Mouse (Mus musculus) E14TG2a.4 (cell line): ENCODE results near the gene Vmn1r194.
"Not testable (repeated sequence)": the region's sequence is repeated elsewhere in the genome, so short reads cannot be mapped to it uniquely, and the experiment has no call there.

Source experiments
- H3K27me3 ChIP-seq: 2 replicates; pipeline ENCODE4 v1.6.1; 2014; ENCODE audit warnings: low read length, control low read depth; ENCODE audit not compliant: insufficient read depth
- H3K36me3 ChIP-seq: 2 replicates; pipeline ENCODE4 v1.6.1; 2014; ENCODE audit warnings: low read length, control low read depth; ENCODE audit not compliant: insufficient read depth
- H3K4me1 ChIP-seq: replicated peaks from 2 replicates; pipeline ENCODE4 v1.6.1; 2014; ENCODE audit warnings: low read depth, low read length, control low read depth
- H3K4me3 ChIP-seq: replicated peaks from 2 replicates; pipeline ENCODE4 v1.5.1; 2014; ENCODE audit warnings: mild to moderate bottlenecking, low read length
- H3K9me3 ChIP-seq: 2 replicates; pipeline ENCODE4 v1.6.1; 2014; ENCODE audit warnings: low read length, control low read depth
- CTCF ChIP-seq: conservative IDR thresholded peaks from 2 replicates; pipeline ENCODE4 v1.5.1; 2014; ENCODE audit warnings: low read length
- NANOG ChIP-seq: IDR thresholded peaks from 2 replicates; pipeline ENCODE4 v1.6.1; 2014; ENCODE audit warnings: borderline replicate concordance, low read length, mixed read lengths
- POU5F1 ChIP-seq: IDR thresholded peaks from 2 replicates; pipeline ENCODE4 v1.6.1; 2014; ENCODE audit warnings: low read length, borderline replicate concordance

Vmn1r194 gene

DNA sequence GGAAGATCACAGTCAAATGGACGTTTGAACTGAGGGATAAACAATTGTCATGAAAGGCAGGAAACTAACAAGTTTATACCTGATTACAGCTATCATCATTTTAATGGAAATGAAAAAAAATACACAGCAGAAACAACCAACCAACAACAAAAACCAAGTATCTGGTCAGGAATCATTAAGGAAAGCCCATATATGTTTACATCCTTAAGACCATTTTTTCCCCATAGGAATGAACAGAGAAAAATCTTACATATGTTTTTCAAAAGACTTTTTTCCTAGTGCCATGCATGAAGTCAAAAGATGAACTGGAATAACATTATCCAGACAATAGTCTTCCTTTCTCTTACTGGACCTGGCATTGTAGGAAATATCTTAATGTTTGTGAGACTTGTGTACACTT is at the start of gene Vmn1r194:
Gene Vmn1r194, plus strand, starts transcription at position 301 of the 400 bp plus-strand sequence.
- H3K36me3 ChIP-seq, result no peaks in the 10 kb centered on the region
- H3K27me3 ChIP-seq, result no peaks in the 10 kb centered on the region
- TF ChIP-seq POU5F1, result no peak
- TF ChIP-seq NANOG, result no peak
- no peak for TF ChIP-seq CTCF

DNA sequence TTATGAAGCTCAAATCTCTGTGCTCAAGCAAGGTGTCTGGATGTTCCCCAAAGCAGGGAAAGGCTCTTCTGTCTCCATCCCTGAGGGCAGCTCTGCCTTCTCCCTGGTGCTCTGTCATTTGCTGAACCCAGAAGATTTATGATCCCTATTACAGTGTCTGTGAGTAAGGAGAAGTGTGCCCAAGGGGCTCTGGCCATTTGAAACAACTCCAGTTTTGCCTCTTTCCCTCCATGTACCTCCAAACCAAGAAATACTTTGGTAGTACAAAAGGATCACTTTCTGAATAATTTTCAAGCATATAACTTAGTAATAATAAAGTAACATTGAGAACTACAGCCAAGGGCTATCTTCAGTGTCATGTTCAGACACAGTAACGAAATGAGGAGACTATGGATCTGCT is 21.0 kb upstream of the Vmn1r194 start, which contains the start of gene Vmn1r193:
Gene Vmn1r193, minus strand, starts transcription at position 101 of the 400 bp plus-strand sequence.
- H3K9me3 ChIP-seq, H3K36me3 ChIP-seq, H3K27me3 ChIP-seq, H3K4me3 ChIP-seq, H3K4me1 ChIP-seq: not testable (repeated sequence)

More for the DNA sequence above, at the start of gene Vmn1r194:
- no peaks in the 10 kb centered on the region for H3K4me1 ChIP-seq
- no peak within 1 kb of the TSS for H3K4me3 ChIP-seq
- H3K9me3 ChIP-seq, result no peaks in the 10 kb centered on the region

- not testable (repeated sequence) for H3K4me1 ChIP-seq, H3K4me3 ChIP-seq, H3K36me3 ChIP-seq, H3K27me3 ChIP-seq, H3K9me3 ChIP-seq
These were observed 26.2 kb downstream of the Vmn1r194 start, which contains the start of gene Vmn1r195 for GRCm38 (mm10) chr13:22270222-22270621. Gene Vmn1r195 (plus strand): TSS chr13:22270522.

- Histone ChIP-seq H3K4me3 (no peak overlapping the region), H3K4me1 (no peaks in the 10 kb centered on the region), H3K27me3 (no peaks in the 10 kb centered on the region), H3K36me3 (no peaks in the 10 kb centered on the region), H3K9me3 (no peaks in the 10 kb centered on the region)
- TF ChIP-seq NANOG (no peak), CTCF (no peak), POU5F1 (no peak)
These were observed 27.7 kb downstream of the Vmn1r194 start for GRCm38 (mm10) chr13:22271721-22272120.

GRCm38 (mm10) chr13:22284578-22284977 is 40.6 kb downstream of the Vmn1r194 start:
- no peaks in the 10 kb centered on the region for H3K4me1 ChIP-seq
- no peaks in the 10 kb centered on the region for H3K36me3 ChIP-seq
- H3K9me3 ChIP-seq, result peaks cover 35% of the 10 kb centered on the region
- H3K4me3 ChIP-seq, result no peak overlapping the region
- no peaks in the 10 kb centered on the region for H3K27me3 ChIP-seq
- TF ChIP-seq NANOG (no peak), POU5F1 (no peak), CTCF (no peak)

DNA sequence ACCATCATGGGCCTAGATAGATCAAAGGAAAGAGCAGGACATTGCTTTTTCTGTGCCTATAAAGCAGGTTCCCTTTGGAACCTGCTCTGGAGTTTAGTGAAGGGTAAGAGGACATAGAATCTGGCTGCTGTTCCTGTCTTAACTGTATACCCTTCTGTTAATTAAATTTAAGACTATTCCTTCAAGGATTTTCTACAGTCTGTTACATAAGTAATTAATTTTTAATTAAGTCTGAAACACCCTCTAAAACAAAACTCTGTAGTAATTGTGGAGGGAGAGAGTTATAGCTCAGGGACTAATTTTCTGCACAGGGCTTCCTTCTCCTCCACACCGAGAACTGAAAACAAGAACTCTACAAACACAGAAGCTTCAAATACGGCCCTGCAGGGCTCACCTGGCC is 45.6 kb downstream of the Vmn1r194 start, which contains the start of gene Vmn1r196:
Gene Vmn1r196, plus strand, starts transcription at position 301 of the 400 bp plus-strand sequence.
- H3K4me3 ChIP-seq, result no peak within 1 kb of the TSS
- H3K9me3 ChIP-seq, result peaks cover 6% of the 10 kb centered on the region

More for the DNA sequence above, 45.6 kb downstream of the Vmn1r194 start, which contains the start of gene Vmn1r196:
- Histone ChIP-seq H3K27me3 (no peaks in the 10 kb centered on the region), H3K4me1 (no peaks in the 10 kb centered on the region), H3K36me3 (no peaks in the 10 kb centered on the region)
- no peak for TF ChIP-seq NANOG
- no peak for TF ChIP-seq POU5F1
- TF ChIP-seq CTCF, result no peak
